Mouse (Mus musculus): Measurements from ENCODE around the gene Gm13285.
"Not testable (repeated sequence)": the region's sequence is repeated elsewhere in the genome, so short reads cannot be mapped to it uniquely, and the experiment has no call there.

Gm13285 gene

GRCm38 (mm10) chr4:88799365-88799764 is at the start of gene Gm13285:
Gene Gm13285 (plus strand): TSS chr4:88799665.
- not testable (repeated sequence) for DNase-seq (ENCODE audit: low spot score)

GRCm38 (mm10) chr4:88749926-88750325 is 49.5 kb upstream of the Gm13285 start:
- DNase-seq (ENCODE audit: low spot score): peak; percentile 41

- DNase-seq (ENCODE audit: low spot score): not testable (repeated sequence)
Measured at GRCm38 (mm10) chr4:88754818-88755340, 44.6 kb upstream of the Gm13285 start, which contains the start of gene Gm13271. Gene Gm13271 (plus strand): TSS chr4:88754868.

GRCm38 (mm10) chr4:88756581-88757513 is 42.6 kb upstream of the Gm13285 start:
- DNase-seq (ENCODE audit: low spot score): not testable (repeated sequence)

GRCm38 (mm10) chr4:88757628-88758031 is 41.8 kb upstream of the Gm13285 start:
- peak; percentile 89 for DNase-seq (ENCODE audit: low spot score)

GRCm38 (mm10) chr4:88758751-88759150 is 40.7 kb upstream of the Gm13285 start:
- not testable (repeated sequence) for DNase-seq (ENCODE audit: low spot score)

- DNase-seq (ENCODE audit: low spot score): not testable (repeated sequence)
Measured at GRCm38 (mm10) chr4:88759610-88760268, 39.7 kb upstream of the Gm13285 start, which contains the start of gene Gm13283. Gene Gm13283 (plus strand): TSS chr4:88760119.

GRCm38 (mm10) chr4:88760431-88760830 is 39.0 kb upstream of the Gm13285 start:
- DNase-seq (ENCODE audit: low spot score): peak; percentile 87

- not testable (repeated sequence) for DNase-seq (ENCODE audit: low spot score)
Measured at GRCm38 (mm10) chr4:88761776-88762175, 37.7 kb upstream of the Gm13285 start.

- not testable (repeated sequence) for DNase-seq (ENCODE audit: low spot score)
Measured at GRCm38 (mm10) chr4:88762341-88762740, 37.1 kb upstream of the Gm13285 start.

- DNase-seq (ENCODE audit: low spot score): peak; percentile 81
Measured at GRCm38 (mm10) chr4:88763384-88764018, 36.0 kb upstream of the Gm13285 start.

GRCm38 (mm10) chr4:88773534-88773933 is 25.9 kb upstream of the Gm13285 start, which contains the start of gene Gm13290:
Gene Gm13290 (plus strand): TSS chr4:88773834.
- DNase-seq (ENCODE audit: low spot score): not testable (repeated sequence)

- not testable (repeated sequence) for DNase-seq (ENCODE audit: low spot score)
Measured at GRCm38 (mm10) chr4:88776622-88777021, 22.8 kb upstream of the Gm13285 start, which contains the start of gene Gm13289. Gene Gm13289 (plus strand): TSS chr4:88776922.

GRCm38 (mm10) chr4:88779550-88779949 is 19.9 kb upstream of the Gm13285 start, which contains the start of gene Gm13272:
Gene Gm13272 (plus strand): TSS chr4:88779850.
- DNase-seq (ENCODE audit: low spot score): not testable (repeated sequence)

- not testable (repeated sequence) for DNase-seq (ENCODE audit: low spot score)
Measured at GRCm38 (mm10) chr4:88780320-88780719, 19.1 kb upstream of the Gm13285 start.

GRCm38 (mm10) chr4:88781831-88782230 is 17.6 kb upstream of the Gm13285 start, which contains the start of gene Ifnz:
Gene Ifnz (plus strand): TSS chr4:88782131.
- DNase-seq (ENCODE audit: low spot score): not testable (repeated sequence)

GRCm38 (mm10) chr4:88782335-88782734 is 17.1 kb upstream of the Gm13285 start:
- DNase-seq (ENCODE audit: low spot score): not testable (repeated sequence)

- not testable (repeated sequence) for DNase-seq (ENCODE audit: low spot score)
Measured at GRCm38 (mm10) chr4:88785409-88785808, 14.1 kb upstream of the Gm13285 start, which contains the start of gene Gm13276. Gene Gm13276 (plus strand): TSS chr4:88785709.

GRCm38 (mm10) chr4:88788402-88788801 is 11.1 kb upstream of the Gm13285 start, which contains the start of gene Gm13277:
Gene Gm13277 (plus strand): TSS chr4:88788632.
- DNase-seq (ENCODE audit: low spot score): not testable (repeated sequence)

GRCm38 (mm10) chr4:88791250-88791649 is 8.2 kb upstream of the Gm13285 start, which contains the start of gene Gm13278:
Gene Gm13278 (plus strand): TSS chr4:88791550.
- not testable (repeated sequence) for DNase-seq (ENCODE audit: low spot score)

All from embryo, embryonic 10 days (tissue).